Mouse (Mus musculus) CH12F3 (cell line): ENCODE results near the gene Qpctl.

ENCODE experiments used
- in situ Hi-C: fragments of 300-500 bp; cut with MboI; formaldehyde crosslinking; loops from 2 replicates; pipeline ENCODE4 v1.14.3; 2020; ENCODE audit warnings: low sequenced_read_pairs

Qpctl gene

DNA sequence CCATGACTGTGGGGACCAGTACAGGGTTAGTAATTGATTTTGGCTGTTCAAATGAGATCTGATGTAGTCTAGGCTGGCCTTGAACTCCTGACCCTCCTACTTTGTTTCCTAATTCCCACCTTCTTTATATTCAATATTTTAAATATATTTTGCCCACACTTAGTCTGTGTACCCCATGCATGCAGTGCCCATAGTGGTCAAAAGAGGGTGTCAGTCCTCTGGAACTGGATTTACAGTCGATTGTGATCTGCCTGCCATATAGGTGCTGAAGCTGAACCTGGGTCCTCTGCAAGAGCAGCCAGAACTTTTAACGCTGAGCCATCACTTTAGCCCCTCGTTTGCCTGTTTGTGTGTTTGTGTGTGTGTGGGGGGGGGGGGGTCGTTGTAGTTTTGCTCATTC, 18.4 kb downstream of the Qpctl start:
- in situ Hi-C loops: no loop called here

DNA sequence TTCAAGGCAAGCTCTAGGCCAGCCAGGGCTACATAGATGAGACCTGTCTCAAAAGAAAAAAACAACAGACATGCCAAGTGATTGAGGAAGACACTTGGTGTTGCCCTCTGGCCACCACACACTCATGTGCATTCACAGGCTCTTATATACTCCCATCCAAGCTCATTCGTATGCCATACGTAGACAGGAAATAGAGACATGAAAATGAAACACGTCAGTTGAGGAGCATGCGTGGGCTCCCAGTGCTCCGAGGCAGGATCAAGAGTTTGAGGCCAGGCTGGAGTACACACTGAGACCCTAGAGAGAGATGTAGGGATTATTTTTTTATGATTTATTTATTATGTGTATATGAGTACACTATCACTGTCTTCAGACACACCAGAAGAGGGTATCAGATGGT, 19.7 kb downstream of the Qpctl start:
- in situ Hi-C loops: no loop called here

- in situ Hi-C loops: no loop called here
Measured at GRCm38 (mm10) chr7:19127744-19128143, 21.3 kb downstream of the Qpctl start.

- in situ Hi-C loops: no loop called here
Measured at GRCm38 (mm10) chr7:19124713-19125112, 24.4 kb downstream of the Qpctl start.

GRCm38 (mm10) chr7:19121686-19122085, 27.4 kb downstream of the Qpctl start:
- in situ Hi-C loops: no loop called here

DNA sequence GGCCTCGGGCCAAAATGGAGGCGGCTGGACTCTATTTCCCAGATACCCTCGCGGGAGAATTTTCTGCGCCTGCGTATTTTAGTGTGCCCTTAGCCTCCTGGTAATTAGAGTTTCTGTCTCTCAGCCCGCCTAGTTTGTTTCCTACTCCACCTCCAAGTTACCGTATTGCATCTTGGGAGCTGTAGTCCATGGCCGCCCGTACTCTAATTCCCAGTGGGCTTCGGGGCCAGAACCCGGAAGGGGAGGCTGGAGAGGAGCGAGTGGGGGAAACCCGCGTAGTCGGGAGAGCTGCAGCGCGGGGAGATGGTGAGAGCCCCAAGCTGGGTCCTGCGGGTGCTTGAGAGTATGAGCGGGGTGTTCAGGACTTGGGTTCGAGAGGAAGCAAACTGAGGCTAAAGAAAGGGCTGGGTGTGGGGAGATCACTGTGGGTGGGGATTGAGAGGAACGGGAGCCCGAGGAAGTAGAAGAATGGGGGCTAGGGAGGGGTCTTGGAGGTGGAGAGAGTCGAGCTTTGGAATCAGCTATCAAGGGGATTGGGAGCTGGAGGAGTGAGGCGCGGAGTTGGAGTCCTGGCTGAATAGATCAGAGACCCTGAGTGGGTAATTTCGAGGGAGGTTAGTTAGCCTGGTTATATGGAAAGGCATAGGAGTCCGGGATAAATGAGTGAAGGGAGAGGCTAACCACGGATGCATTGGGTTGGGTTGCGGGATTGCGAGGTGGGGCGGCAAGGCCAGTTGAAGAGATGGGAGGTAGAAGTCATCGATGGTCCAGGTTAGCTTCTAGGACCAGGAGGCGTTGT, 29.3 kb downstream of the Qpctl start, which contains the start of gene Fbxo46:
Gene Fbxo46 (plus strand): TSS at position 229 of the 799 bp plus-strand sequence.
- in situ Hi-C loops: no loop called here

- in situ Hi-C loops: no loop called here
Measured at GRCm38 (mm10) chr7:19119083-19119482, 30.0 kb downstream of the Qpctl start.

DNA sequence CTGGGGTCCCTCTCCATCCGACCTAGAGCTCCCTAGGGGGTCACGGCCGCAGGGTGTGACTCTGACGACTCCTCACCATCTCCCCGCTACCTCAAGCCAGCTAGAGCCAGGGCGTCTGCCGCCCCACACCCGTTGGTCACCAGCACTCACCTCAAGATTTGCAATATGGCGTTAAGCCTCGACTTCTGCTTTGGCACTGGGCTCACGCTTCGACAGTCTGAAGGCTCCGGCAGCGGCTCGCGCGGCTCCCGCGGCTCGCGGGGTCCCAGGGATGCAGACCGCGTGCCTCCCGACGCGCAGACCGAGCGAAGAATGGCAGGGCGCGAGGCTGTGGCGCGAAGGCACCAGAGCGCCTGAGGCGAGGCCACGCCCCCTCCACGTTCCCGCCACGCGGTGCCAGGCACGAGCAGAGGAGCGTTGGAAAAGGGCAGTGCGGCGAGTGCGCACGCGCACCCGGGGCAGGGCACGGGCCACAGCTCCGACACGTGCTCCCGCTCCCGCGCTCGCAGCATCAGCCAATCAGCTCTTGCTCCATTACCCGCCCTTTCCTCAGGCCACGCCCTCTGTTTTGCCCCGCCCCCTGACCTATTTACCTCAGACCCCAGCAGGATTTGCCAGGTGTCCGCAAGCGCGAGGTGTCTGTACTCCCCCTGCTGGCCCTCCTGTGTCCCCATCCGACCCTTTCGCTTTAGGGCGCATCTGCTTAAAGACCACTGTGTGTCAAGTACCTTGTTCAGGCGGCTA, 30.9 kb downstream of the Qpctl start, which contains the start of gene Gm4969:
Gene Gm4969 (minus strand): TSS at position 341 of the 744 bp plus-strand sequence.
- in situ Hi-C loops: no loop called here

GRCm38 (mm10) chr7:19109565-19109964, 39.5 kb downstream of the Qpctl start:
- in situ Hi-C loops: no loop called here

GRCm38 (mm10) chr7:19107436-19107835, 41.7 kb downstream of the Qpctl start:
- in situ Hi-C loops: no loop called here

- in situ Hi-C loops: no loop called here
Measured at GRCm38 (mm10) chr7:19104486-19104885, 44.6 kb downstream of the Qpctl start.

DNA sequence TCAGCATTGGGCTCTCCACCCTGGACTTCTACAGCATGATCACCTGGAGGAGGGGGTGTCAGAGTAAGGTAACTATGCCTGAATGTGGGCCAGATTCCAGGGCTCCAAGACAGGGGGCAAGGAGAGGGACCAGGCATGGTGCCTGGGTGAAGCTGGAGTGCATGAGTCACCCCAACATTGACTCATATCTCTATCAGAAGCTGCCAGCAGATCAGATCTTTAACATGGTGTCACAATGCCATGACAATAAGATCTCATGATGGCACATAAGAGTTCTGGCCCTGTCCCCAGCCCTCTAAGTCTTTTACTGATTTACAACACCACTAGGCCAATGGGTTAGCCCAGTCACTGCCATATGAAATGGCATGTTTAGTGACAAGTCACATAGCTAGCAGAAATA, 45.4 kb downstream of the Qpctl start:
- in situ Hi-C loops: no loop called here

DNA sequence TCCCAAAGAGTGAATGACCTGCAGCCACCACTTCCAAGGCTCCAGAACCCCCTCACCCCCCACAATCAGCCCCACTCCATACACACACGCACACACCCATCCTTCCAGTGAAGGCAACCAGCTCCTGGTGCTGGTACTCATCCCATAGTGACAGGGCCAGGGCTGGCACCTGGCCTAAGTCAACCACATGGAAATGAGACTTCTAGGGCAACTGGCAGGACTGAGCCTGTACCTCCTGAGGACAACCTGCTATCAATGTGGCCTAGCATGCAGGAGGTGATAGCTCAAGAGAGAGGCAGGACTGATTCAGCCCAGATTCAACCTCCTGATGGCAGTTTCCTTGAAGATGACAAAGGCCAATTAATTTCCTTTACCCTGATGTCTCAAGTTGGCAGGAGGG, 48.8 kb downstream of the Qpctl start:
- in situ Hi-C loops: no loop called here

- in situ Hi-C loops: no loop called here
Measured at GRCm38 (mm10) chr7:19098811-19099210, 50.3 kb downstream of the Qpctl start.

GRCm38 (mm10) chr7:19097863-19098262, 51.2 kb downstream of the Qpctl start:
- in situ Hi-C loops: no loop called here

- in situ Hi-C loops: no loop called here
Measured at GRCm38 (mm10) chr7:19097217-19097616, 51.9 kb downstream of the Qpctl start.

- in situ Hi-C loops: no loop called here
Measured at GRCm38 (mm10) chr7:19096421-19096976, 52.6 kb downstream of the Qpctl start.

GRCm38 (mm10) chr7:19095751-19096110, 53.4 kb downstream of the Qpctl start:
- in situ Hi-C loops: no loop called here

GRCm38 (mm10) chr7:19094826-19095750, 54.0 kb downstream of the Qpctl start:
- in situ Hi-C loops: no loop called here

DNA sequence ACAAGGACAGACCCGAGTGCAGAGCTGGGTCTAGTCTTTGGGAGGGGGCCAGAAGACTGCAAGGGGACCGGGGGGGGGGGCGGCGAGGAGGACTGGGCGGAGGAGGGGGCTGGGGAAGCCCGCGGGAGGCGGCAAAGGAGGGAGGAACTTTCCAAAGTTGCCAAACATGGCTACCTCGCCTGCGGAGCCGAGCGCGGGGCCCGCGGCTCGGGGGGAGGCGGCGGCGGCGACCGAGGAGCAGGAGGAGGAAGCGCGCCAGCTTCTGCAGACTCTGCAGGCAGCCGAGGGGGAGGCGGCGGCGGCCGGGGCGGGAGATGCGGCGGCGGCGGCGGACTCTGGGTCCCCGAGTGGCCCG, 54.6 kb downstream of the Qpctl start, which contains the start of gene Six5:
Gene Six5 (plus strand): TSS at position 124 of the 355 bp plus-strand sequence.
- in situ Hi-C loops: no loop called here
